Mouse (Mus musculus): ENCODE measurements at regions not wholly inside any gene's neighbourhood (a gene's known extent, or its start where the extent isn't known, plus 50 kb on each side); places are given as distances from the start of the nearest gene placed in this dataset.

GRCm38 (mm10) chr17:89301325-89301724 lies 100.8 kb upstream of the Fshr start:
- no peak for DNase-seq (ENCODE audit: low spot score in 2 of 2)

GRCm38 (mm10) chr17:89297277-89298002 lies 97.0 kb upstream of the Fshr start:
- peak in 1 of 2 experiments; percentile 18 for DNase-seq (ENCODE audit: low spot score in 2 of 2)

GRCm38 (mm10) chr17:89281321-89281720 lies 80.8 kb upstream of the Fshr start:
- no peak for DNase-seq (ENCODE audit: low spot score in 2 of 2)

GRCm38 (mm10) chr17:89272141-89272540 lies 71.7 kb upstream of the Fshr start:
- no peak for DNase-seq (ENCODE audit: low spot score in 2 of 2)

- no peak for DNase-seq (ENCODE audit: low spot score in 2 of 2)
These were observed 55.2 kb upstream of the Fshr start for GRCm38 (mm10) chr17:89255687-89256086.

GRCm38 (mm10) chr17:89250811-89251210 lies 50.3 kb upstream of the Fshr start:
- no peak for DNase-seq (ENCODE audit: low spot score in 2 of 2)
